Mouse (Mus musculus) heart, adult 2 months (tissue): ENCODE measurements at regions not wholly inside any gene's neighbourhood (a gene's known extent, or its start where the extent isn't known, plus 50 kb on each side); places are given as distances from the start of the nearest gene placed in this dataset.

Experiments used
- CTCF ChIP-seq: fragments of 200-600 bp; IDR thresholded peaks from 2 replicates; pipeline ENCODE4 v1.8.1; 2022; ENCODE audit warnings: antibody characterized with exemption, mild to moderate bottlenecking, moderate library complexity
- EP300 ChIP-seq: fragments of 200-500 bp; IDR thresholded peaks from 2 replicates; pipeline ENCODE4 v1.6.1; 2011; ENCODE audit warnings: low read depth, low read length, control low read depth; ENCODE audit not compliant: insufficient read depth
- POLR2A ChIP-seq: fragments of 200-500 bp; IDR thresholded peaks from 2 replicates; pipeline ENCODE4 v1.6.1; 2011; ENCODE audit warnings: mild to moderate bottlenecking, low read depth, low read length, control low read depth; ENCODE audit not compliant: insufficient read depth

- TF ChIP-seq EP300: no peak
- TF ChIP-seq POLR2A: no peak
- TF ChIP-seq CTCF: no peak
Measured at GRCm38 (mm10) chr17:68071472-68071871, 67.6 kb upstream of the Arhgap28 start.
